Mouse (Mus musculus) G1E (cell line): Measurements from ENCODE around the gene Wnt16.

Source experiments
- CTCF ChIP-seq: IDR thresholded peaks from 2 replicates; pipeline ENCODE4 v1.5.1; 2012; ENCODE audit warnings: low read depth, low read length, inconsistent platforms, mixed read lengths
- GATA1 ChIP-seq: IDR thresholded peaks from 2 replicates; pipeline ENCODE4 v1.6.1; 2012; ENCODE audit warnings: borderline replicate concordance, low read length, inconsistent platforms, mixed read lengths
- POLR2AphosphoS5 ChIP-seq: IDR thresholded peaks from 2 replicates; pipeline ENCODE4 v1.6.1; 2012; ENCODE audit warnings: low read depth, low read length, inconsistent platforms; ENCODE audit not compliant: insufficient replicate concordance
- TAL1 ChIP-seq: conservative IDR thresholded peaks from 2 replicates; pipeline ENCODE4 v1.6.1; 2012; ENCODE audit warnings: low read depth, low read length, inconsistent platforms, mixed read lengths

GRCm38 (mm10) chr6:22280217-22280861, 7.7 kb upstream of the Wnt16 start:
- no peak for TF ChIP-seq TAL1
- TF ChIP-seq CTCF, result no peak
- no peak for TF ChIP-seq GATA1
- no peak for TF ChIP-seq POLR2AphosphoS5
